Mouse (Mus musculus): ENCODE data around the gene Camkmt. TPM values are rescaled to one million over a fixed set of nuclear protein-coding genes. Genes with fewer than 3 reads are reported as not detected.

Camkmt gene
- total and polyA plus RNA-seq, 3 experiments = 1.6 to 5.9 TPM; not detected in 1

DNA sequence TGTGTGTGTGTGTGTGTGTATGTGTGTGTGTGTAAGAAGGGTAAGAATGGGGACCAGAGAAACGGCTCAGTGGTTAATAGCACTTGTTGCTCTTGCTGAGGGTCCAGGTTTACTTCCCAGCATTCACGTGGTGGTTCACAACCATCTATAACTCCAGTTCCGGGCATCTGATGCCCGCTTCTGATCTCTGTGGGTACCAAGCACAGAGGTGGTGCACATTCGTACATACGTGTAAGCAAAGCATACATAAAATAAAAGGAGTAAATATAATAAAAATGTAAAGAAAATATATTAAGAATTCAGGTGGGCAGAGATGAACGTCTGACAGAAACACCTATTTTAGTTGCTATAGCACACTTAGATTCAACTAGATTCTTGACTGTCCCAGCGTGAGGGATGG is 260.9 kb downstream of the Camkmt start:
- TF ChIP-seq BHLHE40 (IDR thresholded peaks at IDR 0.05; ENCODE audit: borderline replicate concordance, low read depth, low read length) (no peak), ZMIZ1 (IDR thresholded peaks at IDR 0.05; ENCODE audit: low read depth, low read length) (no peak), KAT2A (conservative IDR thresholded peaks at IDR 0.05; ENCODE audit: low read depth, low read length) (no peak), MAZ (IDR thresholded peaks at IDR 0.05; ENCODE audit: low read depth, low read length) (no peak), RAD21 (IDR thresholded peaks at IDR 0.05; ENCODE audit: low read depth, low read length) (no peak), MEF2A (IDR thresholded peaks at IDR 0.05; ENCODE audit: extremely low read depth, insufficient replicate concordance, low read depth, low read length, poor library complexity, severe bottlenecking) (no peak), MAX (IDR thresholded peaks at IDR 0.05; ENCODE audit: low read length) (no peak), ZNF384 (IDR thresholded peaks at IDR 0.05; ENCODE audit: low read depth, low read length) (no peak), MYB (IDR thresholded peaks at IDR 0.05; ENCODE audit: low read depth, low read length) (no peak), HCFC1 (IDR thresholded peaks at IDR 0.05; ENCODE audit: low read depth, low read length) (no peak), SIN3A (IDR thresholded peaks at IDR 0.05; ENCODE audit: low read length) (no peak), MAFK (IDR thresholded peaks at IDR 0.05; ENCODE audit: borderline replicate concordance, low read depth, low read length) (no peak), TCF12 (IDR thresholded peaks at IDR 0.05; ENCODE audit: low read depth, low read length) (no peak), POLR2AphosphoS2 (IDR thresholded peaks at IDR 0.05; ENCODE audit: low read length) (no peak), CTCF (IDR thresholded peaks at IDR 0.05 in 2 of 3, conservative IDR thresholded peaks at IDR 0.05 in 1 of 3; ENCODE audit: control insufficient read depth in 1 of 3, insufficient read depth in 1 of 3, low read depth in 2 of 3, low read length in 3 of 3, poor library complexity in 1 of 3, severe bottlenecking in 1 of 3) (no peak)
- no peak overlapping the region for H3K9ac ChIP-seq (ENCODE audit: control insufficient read depth, low read depth, low read length, poor library complexity, severe bottlenecking)
- H3K36me3 ChIP-seq (ENCODE audit: control insufficient read depth in 1 of 2, insufficient read depth in 2 of 2, low read length in 2 of 2) = no peaks in the 10 kb centered on the region

DNA sequence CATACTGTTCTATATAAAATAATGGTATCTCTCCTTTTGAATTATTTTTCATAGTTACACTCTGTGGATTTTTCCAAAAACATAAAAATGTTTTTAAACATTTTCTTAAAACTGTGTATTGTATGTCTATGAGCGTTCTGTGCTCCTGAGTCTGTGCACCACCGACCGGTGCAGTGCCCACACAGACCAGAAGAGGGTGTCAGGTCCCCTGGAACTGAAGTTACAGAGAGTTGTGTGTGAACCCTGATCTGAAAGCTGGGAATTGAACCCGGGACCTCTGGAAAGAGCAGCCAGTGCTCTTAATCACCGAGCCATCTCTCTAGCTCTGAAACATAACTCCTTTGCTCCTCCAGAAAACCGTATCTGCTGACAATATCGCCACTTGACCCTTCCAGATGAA is 262.4 kb downstream of the Camkmt start:
- Histone ChIP-seq H3K27ac (ENCODE audit: control insufficient read depth, low read depth, low read length) (no peak overlapping the region), H3K4me3 (ENCODE audit: control insufficient read depth in 1 of 2, insufficient read depth in 1 of 2, low read depth in 2 of 2, low read length in 2 of 2) (no peak overlapping the region), H3K4me1 (ENCODE audit: control insufficient read depth in 1 of 2, insufficient read depth in 2 of 2, low read length in 2 of 2) (no peaks in the 10 kb centered on the region), H3K9ac (ENCODE audit: control insufficient read depth, low read depth, low read length, poor library complexity, severe bottlenecking) (no peak overlapping the region), H3K79me2 (ENCODE audit: control insufficient read depth, insufficient read depth, low read length, poor library complexity) (no peaks in the 10 kb centered on the region), H3K9me3 (replicated peaks; ENCODE audit: insufficient read depth, low read length) (no peaks in the 10 kb centered on the region), H3K36me3 (ENCODE audit: control insufficient read depth in 1 of 2, insufficient read depth in 2 of 2, low read length in 2 of 2) (no peaks in the 10 kb centered on the region), H3K27me3 (ENCODE audit: control insufficient read depth in 1 of 2, insufficient read depth in 2 of 2, low read length in 2 of 2) (no peaks in the 10 kb centered on the region; a peak in 1 of 4 replicates)
- DNase-seq (ENCODE audit: low read depth, low spot score) = peak; percentile 35
- TF ChIP-seq POLR2A (IDR thresholded peaks at IDR 0.05; ENCODE audit: control insufficient read depth in 1 of 2, insufficient read depth in 1 of 2, low read depth in 1 of 2, low read length in 2 of 2, poor library complexity in 1 of 2) = no peak
- no peak for TF ChIP-seq ETS1 (IDR thresholded peaks at IDR 0.05; ENCODE audit: low read depth, low read length)
- peak; percentile 42 to 78 (median 75) for TF ChIP-seq CTCF (IDR thresholded peaks at IDR 0.05 in 2 of 3, conservative IDR thresholded peaks at IDR 0.05 in 1 of 3; ENCODE audit: control insufficient read depth in 1 of 3, insufficient read depth in 1 of 3, low read depth in 2 of 3, low read length in 3 of 3, poor library complexity in 1 of 3, severe bottlenecking in 1 of 3)
- TF ChIP-seq ZKSCAN1 (IDR thresholded peaks at IDR 0.05; ENCODE audit: low read depth, low read length) = no peak
- no peak for TF ChIP-seq JUND (IDR thresholded peaks at IDR 0.05; ENCODE audit: low read depth, low read length)
- peak; percentile 93 for TF ChIP-seq SMC3 (IDR thresholded peaks at IDR 0.05; ENCODE audit: low read depth, low read length)
- TF ChIP-seq ZC3H11A (IDR thresholded peaks at IDR 0.05; ENCODE audit: low read depth, low read length) = peak; percentile 83
- no peak for TF ChIP-seq CHD1 (IDR thresholded peaks at IDR 0.05; ENCODE audit: low read depth, low read length)
- no peak for TF ChIP-seq USF1 (IDR thresholded peaks at IDR 0.05; ENCODE audit: low read depth, low read length)
- no peak for TF ChIP-seq POLR2AphosphoS5 (IDR thresholded peaks at IDR 0.05; ENCODE audit: borderline replicate concordance, low read depth, low read length)
- peak; percentile 79 for TF ChIP-seq RAD21 (IDR thresholded peaks at IDR 0.05; ENCODE audit: low read depth, low read length)

More for the DNA sequence above, 260.9 kb downstream of the Camkmt start:
- DNase-seq (ENCODE audit: low read depth, low spot score) = no peak
- Histone ChIP-seq H3K27me3 (ENCODE audit: control insufficient read depth in 1 of 2, insufficient read depth in 2 of 2, low read length in 2 of 2) (no peaks in the 10 kb centered on the region; a peak in 1 of 4 replicates), H3K79me2 (ENCODE audit: control insufficient read depth, insufficient read depth, low read length, poor library complexity) (no peaks in the 10 kb centered on the region), H3K27ac (ENCODE audit: control insufficient read depth, low read depth, low read length) (no peak overlapping the region), H3K4me3 (ENCODE audit: control insufficient read depth in 1 of 2, insufficient read depth in 1 of 2, low read depth in 2 of 2, low read length in 2 of 2) (no peak overlapping the region), H3K4me1 (ENCODE audit: control insufficient read depth in 1 of 2, insufficient read depth in 2 of 2, low read length in 2 of 2) (no peaks in the 10 kb centered on the region), H3K9me3 (replicated peaks; ENCODE audit: insufficient read depth, low read length) (no peaks in the 10 kb centered on the region)
